Comparison of ENCODE assay signal across 8 mouse cellular contexts in genomic region chr13:37467795-37468194, GRCm38 (mm10).
DNase-seq lines count a peak whose midpoint lies in the region; ATAC-seq lines count a peak whose summit lies in the region.

No protein-coding gene starts in this region.

- H3K4me1 ChIP-seq in megakaryocyte, embryonic 14.5 days: peaks cover 63% of the 10 kb centered on the region
- H3K4me1 ChIP-seq in intestine, embryonic 16.5 days (ENCODE audit: control insufficient read depth, insufficient read depth, low read length): peaks cover 28% of the 10 kb centered on the region
- peaks cover 18% of the 10 kb centered on the region for H3K4me1 ChIP-seq in limb, embryonic 13.5 days
- peaks cover 8% of the 10 kb centered on the region for H3K4me1 ChIP-seq in neural tube, embryonic 12.5 days

- peak overlapping the region; percentile 59 for H3K4me3 ChIP-seq in megakaryocyte, embryonic 14.5 days (replicated peaks)
- no peak overlapping the region for H3K4me3 ChIP-seq in intestine, embryonic 16.5 days (ENCODE audit: low read length)
- no peak overlapping the region for H3K4me3 ChIP-seq in limb, embryonic 13.5 days
- no peak overlapping the region for H3K4me3 ChIP-seq in neural tube, embryonic 12.5 days

- no peaks in the 10 kb centered on the region for H3K27me3 ChIP-seq in megakaryocyte, embryonic 14.5 days (replicated peaks)
- no peaks in the 10 kb centered on the region for H3K27me3 ChIP-seq in intestine, embryonic 16.5 days (replicated peaks; ENCODE audit: control insufficient read depth, insufficient read depth, low read length)
- H3K27me3 ChIP-seq in limb, embryonic 13.5 days: no peaks in the 10 kb centered on the region; the same call in 1 of the 2 replicates
- no peaks in the 10 kb centered on the region for H3K27me3 ChIP-seq in neural tube, embryonic 12.5 days (replicated peaks)

- peak overlapping the region; percentile 9; the same call in 1 of the 2 replicates for H3K4me2 ChIP-seq in intestine, embryonic 16.5 days (ENCODE audit: low read depth, low read length)
- peak overlapping the region; percentile 35 for H3K4me2 ChIP-seq in limb, embryonic 13.5 days (replicated peaks)
- H3K4me2 ChIP-seq in neural tube, embryonic 12.5 days (replicated peaks): peak overlapping the region; percentile 40

- H3K36me3 ChIP-seq in megakaryocyte, embryonic 14.5 days (replicated peaks; ENCODE audit: low read length): no peaks in the 10 kb centered on the region
- no peaks in the 10 kb centered on the region for H3K36me3 ChIP-seq in intestine, embryonic 16.5 days (ENCODE audit: control insufficient read depth, insufficient read depth, low read length)
- H3K36me3 ChIP-seq in limb, embryonic 13.5 days: no peaks in the 10 kb centered on the region
- no peaks in the 10 kb centered on the region for H3K36me3 ChIP-seq in neural tube, embryonic 12.5 days

- peak overlapping the region; percentile 55; the same call in 1 of the 2 replicates for H3K9ac ChIP-seq in intestine, embryonic 16.5 days (ENCODE audit: low read depth, low read length)
- peak overlapping the region; percentile 60 for H3K9ac ChIP-seq in limb, embryonic 13.5 days
- H3K9ac ChIP-seq in neural tube, embryonic 12.5 days: peak overlapping the region; percentile 26; the same call in 1 of the 2 replicates

- WGBS in intestine, embryonic 16.5 days: 16% methylated on average over 8 of the region's 8 CpGs
- 12% methylated on average over 8 of the region's 8 CpGs for WGBS in limb, embryonic 13.5 days
- WGBS in neural tube, embryonic 12.5 days: 12% methylated on average over 8 of the region's 8 CpGs

- H3K9me3 ChIP-seq in megakaryocyte, embryonic 14.5 days: no peaks in the 10 kb centered on the region
- no peaks in the 10 kb centered on the region for H3K9me3 ChIP-seq in intestine, embryonic 16.5 days (ENCODE audit: control insufficient read depth, low read length)
- no peaks in the 10 kb centered on the region for H3K9me3 ChIP-seq in limb, embryonic 13.5 days
- no peaks in the 10 kb centered on the region for H3K9me3 ChIP-seq in neural tube, embryonic 12.5 days

- no peak for ATAC-seq in megakaryocyte, adult 5-6 weeks (ENCODE audit: poor library complexity, severe bottlenecking)
- ATAC-seq in intestine, embryonic 16.5 days: peak; percentile 75
- ATAC-seq in limb, embryonic 13.5 days (ENCODE audit: low FRiP score, low read depth): peak; percentile 51
- no peak for ATAC-seq in neural tube, embryonic 12.5 days (ENCODE audit: low FRiP score, low read depth)

- peak overlapping the region; percentile 73 for H3K27ac ChIP-seq in intestine, embryonic 16.5 days (ENCODE audit: low read length)
- H3K27ac ChIP-seq in limb, embryonic 13.5 days: peak overlapping the region; percentile 33; the same call in 1 of the 2 replicates
- H3K27ac ChIP-seq in neural tube, embryonic 12.5 days: no peak overlapping the region

- DNase-seq in cerebellum, postnatal 25 days: peak; percentile 50 to 74
- DNase-seq in gastrocnemius, postnatal 4 days (ENCODE audit: low spot score in 2 of 2): peak; percentile 42 to 55
- peak; percentile 59 to 62 for DNase-seq in thymus, postnatal 36 days

Comparison
In these comparisons a context has a peak if more than half of its experiments do, and no peak if none do; other contexts are left out.
1. ATAC-seq: peak in intestine, embryonic 16.5 days (single experiment) and limb, embryonic 13.5 days (single experiment); none in megakaryocyte, adult 5-6 weeks (single experiment) and neural tube, embryonic 12.5 days (single experiment).
2. Peak in every context shown above with its lines, with median percentiles within 50 percentile points of each other: DNase-seq, H3K4me2 ChIP-seq and H3K9ac ChIP-seq.